Mouse (Mus musculus) adrenal gland, adult (tissue): ENCODE results near the gene Slc8b1.
A peak's percentile ranks its signal among the peaks of the same experiment; 100 is the strongest.

Experiments used
- DNase-seq, 2 experiments: peaks; one replicate each; pipeline ENCODE4 v3.0.0; 2022 to 2023; ENCODE audit warnings: low spot score in 1 of 2; ENCODE audit not compliant: inconsistent age in 2 of 2

Gene Slc8b1

DNA sequence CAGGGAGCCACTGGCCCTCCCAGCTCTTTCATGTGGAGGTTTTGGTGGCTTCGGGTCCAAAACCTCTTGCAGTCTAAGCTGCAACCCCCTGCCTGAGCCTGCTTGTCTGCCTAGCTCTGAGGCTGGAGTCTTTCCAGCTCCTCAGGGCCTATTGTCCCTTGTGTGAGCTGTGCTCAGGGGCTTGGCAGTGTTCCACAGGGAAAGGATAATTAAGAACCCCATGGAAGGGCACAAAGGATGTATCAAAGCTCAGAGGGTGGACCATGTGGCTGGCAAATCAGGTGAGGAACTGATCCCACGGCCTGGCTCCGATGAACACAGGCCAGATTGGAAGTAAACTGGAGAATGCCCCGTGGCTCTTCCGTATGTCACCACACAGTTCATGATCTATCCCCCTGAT lies 55.1 kb downstream of the Slc8b1 start:
- DNase-seq: peak; percentile 49 to 70

DNA sequence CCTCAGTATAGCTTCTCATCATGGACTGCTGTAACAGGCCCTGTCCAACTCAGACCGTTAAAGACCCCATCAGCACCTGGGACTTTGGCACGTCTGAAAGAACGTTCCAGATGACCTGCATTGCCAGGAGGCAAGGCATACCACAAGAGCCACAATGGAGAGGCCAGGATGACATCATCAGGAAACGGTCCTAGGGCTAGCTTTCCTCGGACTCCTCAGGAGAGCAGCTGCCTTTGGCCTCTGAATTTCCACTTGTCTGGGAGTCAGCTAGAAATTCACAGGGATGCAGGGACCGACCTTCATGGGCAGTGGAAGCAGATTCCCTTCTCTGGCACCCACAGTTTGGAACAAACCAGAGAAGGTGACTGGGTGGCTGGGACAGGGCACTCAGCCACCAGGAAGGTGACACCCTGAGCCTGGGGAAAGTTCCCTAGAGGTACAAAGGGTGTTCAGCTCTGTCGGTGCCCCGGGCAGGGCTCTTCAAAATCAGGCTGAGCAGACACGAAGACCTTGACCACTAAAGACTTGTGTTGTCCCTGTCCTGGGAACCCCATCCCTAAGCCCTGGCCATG lies 55.8 kb downstream of the Slc8b1 start:
- DNase-seq: no peak

GRCm38 (mm10) chr5:120567253-120567701 lies 56.3 kb downstream of the Slc8b1 start:
- peak; percentile 85 to 90 for DNase-seq

GRCm38 (mm10) chr5:120567761-120568211 lies 56.8 kb downstream of the Slc8b1 start:
- peak in 1 of 2 experiments; percentile 44 for DNase-seq

GRCm38 (mm10) chr5:120568336-120568768 lies 57.4 kb downstream of the Slc8b1 start:
- peak; percentile 41 to 72 for DNase-seq

DNA sequence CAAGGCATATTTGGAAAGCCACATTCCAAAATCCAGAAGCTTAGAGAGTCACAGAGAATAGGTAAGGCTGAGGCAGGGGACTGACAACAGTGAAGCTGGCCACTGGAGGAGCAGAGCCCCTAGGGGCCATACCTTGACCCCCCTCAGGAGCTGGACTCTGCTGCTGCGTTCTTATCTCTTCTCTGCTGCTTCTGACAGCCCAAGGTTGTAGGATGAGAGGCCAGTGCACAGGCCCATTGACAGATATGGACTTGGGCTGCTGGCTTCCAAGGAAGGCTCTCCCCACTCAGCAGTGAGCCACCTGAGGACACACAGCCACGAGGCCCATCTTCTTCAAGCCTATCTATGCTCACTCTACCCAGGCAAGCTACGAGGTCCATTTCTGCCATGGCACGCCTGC lies 58.0 kb downstream of the Slc8b1 start:
- peak; percentile 57 to 77 for DNase-seq

DNA sequence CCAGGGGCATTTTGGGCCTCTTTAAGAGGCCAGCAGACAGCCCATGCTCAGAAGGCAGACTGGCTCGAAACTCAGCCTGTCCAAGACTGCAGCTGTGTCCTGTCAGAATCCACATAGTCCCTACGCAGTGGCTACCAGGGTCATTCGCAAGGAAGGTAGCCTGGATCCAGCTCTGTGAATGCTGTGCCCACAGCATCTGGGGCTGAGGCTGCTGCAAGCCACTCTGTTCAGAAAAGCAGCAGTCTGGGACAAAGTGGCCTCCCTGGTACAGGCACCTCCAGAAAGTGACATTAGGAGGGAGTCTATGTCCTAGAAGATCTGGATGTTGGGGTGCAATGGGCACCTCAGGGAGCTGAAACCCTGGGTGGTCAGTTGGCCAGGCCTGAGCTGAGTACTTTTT lies 58.8 kb downstream of the Slc8b1 start:
- no peak for DNase-seq

DNA sequence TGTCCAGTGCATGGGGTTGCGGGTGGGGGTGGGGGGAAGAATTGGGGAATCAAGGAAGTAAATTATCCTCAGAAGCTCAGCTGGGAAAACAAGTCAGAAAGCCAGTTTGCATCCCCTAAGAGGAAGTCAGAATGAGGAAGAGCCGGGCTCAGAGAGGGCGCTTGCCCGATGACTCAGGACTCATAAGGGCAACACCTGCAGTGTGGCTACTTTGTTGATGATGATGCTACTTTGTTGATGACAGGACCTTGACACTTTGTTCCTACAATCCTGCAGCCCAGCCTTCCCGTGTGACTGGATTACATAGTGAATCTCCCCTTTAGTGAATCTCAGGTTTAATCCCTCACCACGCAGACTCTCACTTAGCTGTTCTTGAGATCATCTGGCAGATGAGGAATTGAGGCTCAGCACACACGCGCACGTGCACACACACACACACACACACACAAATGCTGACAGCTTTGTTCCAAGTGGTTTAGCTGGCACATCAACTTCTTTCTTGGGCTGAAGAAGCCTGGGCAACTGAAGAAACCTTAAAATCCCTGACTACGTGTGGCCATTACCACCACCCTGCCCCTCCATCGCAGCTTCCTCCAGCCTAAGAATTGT lies 59.4 kb downstream of the Slc8b1 start:
- DNase-seq: peak in 1 of 2 experiments; percentile 50

DNA sequence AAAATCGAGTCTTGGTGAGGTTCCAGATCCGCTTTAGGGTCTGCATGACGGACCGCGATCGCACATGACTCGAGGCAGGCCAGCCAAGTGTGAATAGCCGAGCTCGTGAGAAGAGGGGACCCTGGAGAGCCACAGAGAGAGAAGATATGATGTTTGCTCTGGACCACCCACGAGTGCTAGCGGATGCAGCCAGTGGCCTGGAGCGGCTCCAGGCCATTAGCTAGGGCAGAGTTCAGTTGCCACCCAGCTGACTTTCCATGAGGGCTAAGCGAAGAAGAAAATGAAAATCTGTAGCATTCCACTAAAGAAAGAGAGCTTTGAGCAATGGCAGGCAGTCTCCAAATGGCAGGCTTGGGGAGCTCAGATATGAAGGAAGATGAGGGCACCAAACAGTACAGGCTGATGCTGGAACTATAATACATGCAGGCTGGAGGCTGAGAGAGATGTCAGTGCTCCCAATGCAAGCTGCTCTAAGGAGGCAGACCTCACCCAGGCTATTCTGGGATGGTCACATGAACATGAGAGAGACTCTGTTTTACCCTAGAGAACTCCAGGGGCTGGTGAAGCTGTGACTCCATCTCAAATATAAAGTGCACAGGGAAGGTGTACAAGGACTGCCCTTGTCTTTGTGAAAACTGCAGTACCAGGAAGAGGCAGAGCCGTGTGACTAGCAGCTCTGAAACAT lies 60.2 kb downstream of the Slc8b1 start:
- DNase-seq: peak in 1 of 2 experiments; percentile 58

DNA sequence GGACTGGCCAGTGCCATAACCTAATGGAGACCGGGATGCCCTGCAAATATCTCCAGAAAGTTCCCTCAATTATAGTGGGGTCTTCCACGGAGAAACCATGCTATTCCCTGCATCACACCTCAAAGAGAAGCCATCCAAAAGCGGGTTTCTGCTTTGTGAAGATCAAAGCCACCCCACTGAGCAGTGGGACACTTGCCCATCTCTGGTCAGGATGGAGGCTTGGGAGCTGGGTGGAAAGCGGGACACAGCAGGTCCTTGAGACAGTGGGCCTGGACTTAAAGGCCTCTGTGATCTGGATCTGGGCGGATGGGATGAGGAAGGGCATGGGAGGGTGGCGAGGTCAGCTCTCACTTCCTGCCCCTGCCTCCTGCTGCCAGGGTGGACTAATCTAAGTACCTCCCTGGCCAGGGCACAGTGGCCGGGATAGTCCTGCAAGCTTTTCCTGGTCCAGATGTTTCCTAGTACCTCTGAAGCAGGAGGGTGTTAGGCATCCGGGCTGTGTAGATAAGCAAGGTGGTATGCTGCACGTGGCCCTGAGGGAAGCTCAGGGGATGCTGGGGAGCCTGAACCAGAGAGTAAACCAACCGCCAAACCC lies 63.6 kb downstream of the Slc8b1 start:
- DNase-seq: no peak

- no peak for DNase-seq
Observed at GRCm38 (mm10) chr5:120576781-120577301, 65.9 kb downstream of the Slc8b1 start.

DNA sequence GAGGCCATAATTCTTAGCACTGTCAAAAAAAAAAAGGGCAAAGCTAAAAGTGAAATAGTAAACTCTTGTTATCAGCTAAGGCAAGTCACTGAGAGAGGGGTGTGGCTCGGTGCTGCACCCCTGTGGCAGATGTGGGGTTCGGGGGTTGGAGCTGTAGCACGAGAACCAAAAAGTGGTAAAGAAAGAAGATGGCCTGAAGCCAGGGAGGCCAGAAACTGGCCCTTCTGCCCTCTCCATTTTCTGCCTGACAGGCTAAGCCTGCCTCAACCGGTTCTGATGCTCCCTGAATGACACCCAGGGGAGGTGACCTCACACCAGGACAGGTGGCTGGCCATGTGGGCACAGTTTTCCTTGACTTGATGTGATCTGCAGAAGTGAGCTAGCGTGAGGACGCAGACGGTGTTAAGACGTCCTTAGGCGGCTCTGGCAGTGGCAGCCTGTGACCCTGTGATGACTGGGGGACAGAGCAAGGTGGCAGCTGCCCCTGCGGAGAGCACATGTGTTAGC lies 67.0 kb downstream of the Slc8b1 start:
- peak in 1 of 2 experiments; percentile 58 for DNase-seq

DNA sequence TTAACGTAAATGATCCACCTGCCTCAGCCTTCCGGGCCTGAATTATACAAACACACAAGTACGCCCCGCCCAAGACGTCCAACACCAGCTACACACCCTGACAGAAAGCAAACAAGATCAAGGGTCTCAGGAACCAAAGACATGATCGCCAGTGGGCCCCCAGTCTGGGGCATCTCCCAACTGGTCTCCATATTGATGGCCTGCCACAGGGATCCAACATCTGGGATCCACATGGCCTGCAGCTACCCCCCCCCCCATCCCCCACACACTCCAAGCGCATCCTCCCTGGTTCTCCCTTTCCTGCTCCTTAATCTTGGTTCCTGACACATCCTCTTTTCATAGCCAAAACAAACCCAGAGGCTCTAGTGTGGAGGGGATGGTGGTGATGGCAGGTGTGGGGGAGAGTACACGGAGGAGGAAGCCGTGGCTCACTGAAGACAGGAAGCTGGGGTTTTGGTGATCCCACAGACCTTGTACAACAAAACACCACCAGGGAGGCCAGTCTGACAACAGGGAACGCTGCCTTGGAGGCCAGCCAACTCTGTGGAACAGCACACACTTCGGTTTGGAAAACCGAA lies 67.6 kb downstream of the Slc8b1 start:
- peak; percentile 65 to 77 for DNase-seq

DNA sequence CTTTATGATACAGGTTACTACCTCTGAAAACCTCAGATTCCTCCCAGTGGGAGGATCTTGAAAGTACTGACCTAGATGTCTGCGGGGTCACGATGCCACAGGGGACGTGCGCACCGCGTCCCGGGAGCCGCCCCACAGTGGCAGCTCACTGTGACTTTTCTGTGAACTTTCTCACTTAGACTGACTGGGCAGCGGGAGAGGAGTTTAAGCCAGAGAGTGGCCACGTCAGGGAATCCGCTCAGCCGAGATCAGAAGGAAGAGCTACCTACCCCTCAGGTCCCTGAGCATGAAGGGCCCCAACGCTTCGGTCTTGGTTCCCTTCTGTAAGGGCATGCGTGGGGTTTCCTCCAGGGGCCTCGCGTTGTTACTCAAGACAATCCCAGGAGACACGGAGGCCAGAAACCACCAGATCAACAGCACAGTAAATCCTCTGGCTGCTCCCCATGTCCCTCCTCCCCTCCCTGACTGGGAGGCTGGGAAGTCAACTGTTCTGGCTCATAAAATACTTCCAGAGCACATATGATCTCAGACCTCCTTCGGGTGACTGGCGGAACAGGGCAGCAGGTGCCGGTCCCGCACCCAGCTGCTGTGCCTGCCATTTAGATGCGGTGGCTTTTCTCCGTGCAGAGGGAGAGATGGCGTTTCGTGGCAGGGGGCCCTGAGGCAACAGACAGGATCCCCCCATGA lies 68.4 kb downstream of the Slc8b1 start:
- peak in 1 of 2 experiments; percentile 71 for DNase-seq

GRCm38 (mm10) chr5:120579898-120580626 lies 69.1 kb downstream of the Slc8b1 start:
- DNase-seq: no peak

GRCm38 (mm10) chr5:120582002-120582401 lies 71.0 kb downstream of the Slc8b1 start:
- DNase-seq: no peak

GRCm38 (mm10) chr5:120583511-120583910 lies 72.5 kb downstream of the Slc8b1 start:
- DNase-seq: no peak
